Mouse (Mus musculus) adrenal gland, postnatal 4 days (tissue): Measurements from ENCODE around the gene Nsf. TPM values are rescaled to one million over a fixed set of nuclear protein-coding genes. Genes with fewer than 3 reads are reported as not detected.

Experiments
- DNase-seq, 2 experiments: peaks; one replicate each; pipeline ENCODE4 v3.0.0; 2021 to 2022; ENCODE audit warnings: low spot score in 2 of 2, mixed read lengths in 2 of 2
- total RNA-seq, 2 experiments: library from RNA; stranded (reverse); gene quantifications; 2 replicates each; pipeline ENCODE4 v1.2.3; 2021

Gene Nsf
- total RNA-seq, 2 experiments from 2014 or later, result 96.6 to 99.5 TPM

DNA sequence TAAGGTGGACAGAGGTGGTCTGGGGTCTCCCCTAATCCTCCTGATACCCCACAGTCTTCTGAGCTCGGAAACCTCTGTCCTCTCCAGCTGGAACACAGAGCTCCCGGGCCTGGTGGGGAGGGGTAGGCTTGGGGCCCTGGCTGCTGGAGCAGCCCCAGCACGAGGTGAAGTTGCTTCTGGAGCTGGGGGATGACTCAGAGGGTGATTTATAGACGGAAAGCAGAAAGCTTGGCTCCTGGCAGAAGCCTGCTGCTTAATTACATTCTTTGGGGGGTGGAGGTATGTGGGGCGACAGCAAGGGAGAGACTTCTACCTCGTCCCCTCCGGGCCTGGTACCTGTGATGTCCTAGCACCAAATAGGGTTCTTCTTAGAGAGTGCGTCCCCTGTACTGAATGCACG lies 173.7 kb downstream of the Nsf start:
- no peak for DNase-seq

GRCm38 (mm10) chr11:103774228-103774530 lies 179.7 kb downstream of the Nsf start:
- DNase-seq, result no peak

- DNase-seq, result no peak
Observed at GRCm38 (mm10) chr11:103773387-103774227, 180.2 kb downstream of the Nsf start, which contains the start of gene Wnt3. Wnt3 (plus strand) TSS chr11:103774150.

- DNase-seq, result no peak
Observed at GRCm38 (mm10) chr11:103772505-103773386, 181.1 kb downstream of the Nsf start.

Other genes with a start within 250 kb of the Nsf start
- 1 to 10 TPM in 1 of 2 experiments, under 1 TPM in 1; 0.28 to 1.1 TPM for gene Wnt9b, start 204.2 kb downstream of the Nsf start, total RNA-seq
- gene Wnt3, start 179.9 kb downstream of the Nsf start, total RNA-seq, result under 1 TPM; 0.11 to 0.42 TPM
- gene Arf2, start 12.7 kb upstream of the Nsf start, total RNA-seq, result 10 to 100 TPM; 53.1 to 54.3 TPM
- under 1 TPM in 1 of 2 experiments, not detected in 1; 0.34 TPM for gene Crhr1, start 178.8 kb upstream of the Nsf start, total RNA-seq
- not detected for gene Sppl2c, start 232.3 kb upstream of the Nsf start, total RNA-seq